Mouse (Mus musculus) urinary bladder, postnatal 36 days (tissue): ENCODE measurements around the gene Akap10.
"Not testable (repeated sequence)": the region's sequence is repeated elsewhere in the genome, so short reads cannot be mapped to it uniquely, and the experiment has no call there.

ENCODE experiments used
- DNase-seq, 2 experiments: peaks; one replicate each; pipeline ENCODE4 v3.0.0; 2022; ENCODE audit warnings: low spot score in 2 of 2, mixed read lengths in 1 of 2

Gene Akap10

DNA sequence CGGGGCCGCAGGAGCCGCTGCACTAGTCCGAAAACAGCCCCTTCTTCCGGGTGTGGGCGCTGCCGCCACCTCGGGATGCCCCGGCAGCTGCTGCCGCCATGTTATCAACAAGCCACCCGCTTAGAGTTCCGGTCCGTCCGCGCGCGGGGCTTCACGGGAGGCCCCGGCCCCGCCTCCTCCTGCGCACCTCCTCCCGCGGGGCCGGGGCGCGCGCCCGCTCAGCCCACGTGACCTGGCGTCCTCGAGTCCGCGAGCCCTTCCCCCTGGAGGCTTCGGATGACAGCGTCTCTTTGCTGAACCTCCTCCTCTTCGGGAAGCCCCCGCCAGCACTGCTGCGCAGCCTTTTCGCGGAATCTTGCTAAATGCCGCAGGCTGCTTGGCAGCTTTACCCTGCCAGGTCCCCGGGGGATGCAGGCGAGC is at the start of gene Akap10:
Gene Akap10, minus strand, starts transcription at position 155 of the 420 bp plus-strand sequence.
- peak; percentile 87 to 94 for DNase-seq

DNA sequence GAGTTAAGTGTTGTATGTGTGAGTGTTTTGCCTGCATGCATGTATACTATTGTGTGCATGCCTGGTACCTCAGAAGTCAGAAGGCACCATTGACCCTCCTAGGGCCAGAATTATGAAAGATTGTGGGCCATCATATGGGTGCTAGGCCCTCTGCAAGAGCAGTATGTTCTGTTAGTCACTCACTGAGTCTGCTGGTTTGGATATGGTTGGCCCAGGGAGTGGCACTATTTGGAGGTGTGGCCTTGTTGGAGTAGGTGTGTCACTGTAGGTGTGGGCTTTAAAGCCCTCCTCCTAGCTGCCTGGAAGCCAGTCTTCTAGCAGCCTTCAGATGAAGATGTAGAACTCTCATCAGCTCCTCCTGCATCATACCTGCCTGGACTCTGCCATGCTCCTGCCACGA is 45.7 kb upstream of the Akap10 start:
- DNase-seq = no peak

DNA sequence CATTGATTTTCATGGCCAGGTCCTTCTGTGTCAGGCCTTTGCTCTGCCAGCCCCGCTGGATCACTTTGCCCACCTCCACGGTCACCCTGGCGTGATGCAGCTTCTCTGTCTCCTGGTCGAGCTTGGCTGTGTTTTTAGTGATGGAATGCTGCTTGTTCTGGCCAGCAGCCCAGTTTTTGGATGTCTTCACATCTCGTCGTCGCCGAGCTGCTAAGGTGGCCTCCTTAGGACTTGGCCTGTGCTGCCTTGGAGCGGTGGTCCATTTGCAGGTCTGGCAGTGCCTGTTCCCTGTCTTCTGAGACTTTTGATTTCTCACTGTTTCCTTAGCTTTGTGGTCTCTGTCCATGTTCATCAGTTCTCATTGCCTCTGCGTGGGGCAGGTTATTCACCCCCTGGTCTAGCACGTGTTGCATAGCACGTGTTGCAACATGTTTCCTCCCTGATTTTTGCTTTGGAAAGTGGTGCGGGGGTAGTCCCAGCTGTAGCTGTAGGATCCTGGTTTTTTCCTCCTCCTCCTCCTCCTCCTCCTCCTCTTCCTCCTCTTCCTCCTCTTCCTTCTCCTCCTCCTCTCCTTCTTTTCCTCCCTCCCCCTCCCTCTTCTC is 44.2 kb upstream of the Akap10 start:
- DNase-seq = no peak

DNA sequence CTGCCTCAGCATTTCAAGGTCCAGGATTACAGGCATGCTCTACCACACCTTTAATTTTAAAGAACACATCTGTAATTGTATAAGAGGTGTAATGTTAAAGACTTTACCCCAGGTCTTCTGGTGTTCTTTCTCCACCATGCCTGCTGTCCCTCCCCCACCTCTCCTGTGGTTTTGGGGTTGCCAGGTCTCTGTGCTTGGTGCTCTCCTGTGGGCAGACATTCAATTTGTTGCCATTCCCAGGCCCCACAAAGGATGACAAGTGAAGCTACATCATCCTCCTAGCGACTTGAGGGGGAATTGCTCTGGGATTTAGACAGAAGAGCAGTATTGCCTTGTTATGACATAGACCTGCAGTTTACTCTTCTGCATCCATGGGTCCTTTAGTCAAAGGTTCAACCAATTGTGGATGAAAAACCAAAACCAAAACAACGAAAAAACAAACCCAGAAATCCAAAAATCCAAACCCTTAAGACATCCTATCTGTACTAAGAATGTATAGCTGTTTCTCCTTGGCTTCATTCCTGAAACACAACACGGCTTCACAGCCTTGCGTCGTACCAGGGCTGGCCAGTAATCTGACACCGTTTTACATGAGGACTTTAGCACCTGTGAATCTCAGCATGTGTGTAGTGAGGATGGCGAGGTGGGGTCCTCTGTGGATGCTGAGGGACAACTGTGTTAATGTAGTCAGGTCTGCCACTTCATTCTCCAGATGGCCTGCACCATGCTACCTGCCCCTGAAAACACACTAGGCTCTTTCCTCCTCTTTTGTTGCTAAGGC is 41.6 kb upstream of the Akap10 start:
- DNase-seq = no peak

DNA sequence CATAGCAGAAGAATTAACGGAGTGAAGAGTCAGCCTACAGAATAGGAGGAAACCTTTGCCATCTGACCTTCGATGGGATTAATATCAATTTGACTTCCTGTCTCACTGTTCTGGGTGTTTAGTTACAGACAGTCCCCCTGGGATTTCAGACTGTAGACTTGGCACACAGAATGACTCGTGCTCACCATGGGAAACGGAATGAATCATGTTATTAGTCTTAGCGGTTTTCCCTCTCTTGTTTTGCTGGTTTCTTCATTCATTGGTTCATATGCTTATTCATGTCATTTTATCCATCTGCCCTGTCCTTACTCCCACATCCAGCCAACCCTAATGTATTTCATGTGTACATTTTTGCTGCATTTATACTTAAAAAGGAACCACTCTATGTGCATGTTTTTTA is 40.8 kb upstream of the Akap10 start:
- DNase-seq = no peak

DNA sequence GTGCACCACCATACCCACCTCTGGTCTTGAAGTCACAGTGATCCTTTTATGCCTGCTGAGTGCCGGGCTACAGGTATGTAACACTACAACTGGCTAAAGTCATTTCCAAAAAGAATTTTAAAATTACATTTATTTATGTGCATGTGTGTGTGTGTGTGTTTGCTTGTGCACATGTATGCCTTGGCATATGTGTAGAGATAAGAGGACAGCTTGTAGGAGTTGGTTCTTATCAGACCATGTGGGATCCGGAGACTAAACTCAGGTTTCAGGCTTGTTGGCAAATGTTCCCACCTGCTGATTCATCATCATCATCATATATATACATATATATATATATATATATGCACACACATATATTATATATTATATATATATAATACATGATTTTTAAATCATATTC is 38.8 kb upstream of the Akap10 start:
- DNase-seq = no peak

DNA sequence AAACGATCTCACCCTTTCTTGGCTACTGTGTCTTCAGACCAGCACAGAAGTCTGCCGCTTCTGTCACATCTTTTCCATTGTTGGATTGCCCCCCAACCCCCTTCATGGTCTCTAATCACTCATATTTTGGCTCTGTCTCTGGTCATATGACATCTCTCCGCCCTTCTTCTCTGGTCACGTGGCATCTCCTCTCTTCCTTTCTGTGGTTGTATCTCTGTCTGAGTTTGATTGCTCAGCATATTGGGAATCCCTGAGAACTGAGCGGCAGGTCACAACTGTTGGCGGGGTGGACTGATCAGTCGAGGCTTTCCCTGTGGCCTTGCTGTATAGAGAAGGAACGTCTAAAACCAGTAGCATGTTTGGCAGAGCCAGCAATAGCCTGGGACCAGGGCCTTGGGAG is 37.0 kb upstream of the Akap10 start:
- DNase-seq = no peak

DNA sequence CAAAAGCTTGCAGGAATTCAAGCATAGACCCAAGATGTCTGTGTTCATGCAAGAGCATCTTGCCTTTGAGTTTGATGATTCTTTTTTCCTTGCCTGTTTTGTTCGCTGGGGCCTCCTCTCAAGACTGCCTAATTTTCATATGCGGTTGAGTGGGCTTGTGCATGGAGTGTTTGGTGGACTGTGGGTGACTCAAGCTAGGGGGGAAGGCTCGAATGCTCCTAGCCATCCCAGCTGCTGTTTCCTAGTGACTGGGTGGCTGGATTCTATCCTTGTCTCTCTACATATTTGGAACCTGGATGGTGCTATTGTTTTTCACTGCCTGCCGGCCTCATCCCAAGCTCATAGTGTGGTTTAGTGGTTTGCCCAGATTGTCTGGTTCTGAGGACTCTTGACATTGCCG is 34.6 kb upstream of the Akap10 start:
- no peak for DNase-seq

DNA sequence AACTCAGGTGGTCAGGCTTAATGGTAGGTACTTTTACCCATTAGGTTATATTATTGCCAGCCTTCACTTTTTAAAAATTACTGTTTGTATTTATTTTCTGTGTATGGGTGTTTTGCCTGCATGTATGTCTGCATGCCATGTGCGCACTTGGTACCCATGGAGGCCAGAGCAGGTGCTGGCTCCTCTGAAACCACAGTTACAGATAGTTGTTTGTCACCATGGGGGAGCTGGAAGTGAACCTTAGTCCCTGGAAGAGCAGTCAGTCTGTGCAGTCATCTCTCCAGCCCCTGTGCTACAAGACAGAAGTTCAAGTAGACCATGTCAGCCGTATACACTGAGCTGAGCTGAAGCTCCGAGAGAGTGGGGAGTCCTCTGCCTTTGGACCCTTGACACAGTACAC is 33.1 kb upstream of the Akap10 start:
- no peak for DNase-seq

DNA sequence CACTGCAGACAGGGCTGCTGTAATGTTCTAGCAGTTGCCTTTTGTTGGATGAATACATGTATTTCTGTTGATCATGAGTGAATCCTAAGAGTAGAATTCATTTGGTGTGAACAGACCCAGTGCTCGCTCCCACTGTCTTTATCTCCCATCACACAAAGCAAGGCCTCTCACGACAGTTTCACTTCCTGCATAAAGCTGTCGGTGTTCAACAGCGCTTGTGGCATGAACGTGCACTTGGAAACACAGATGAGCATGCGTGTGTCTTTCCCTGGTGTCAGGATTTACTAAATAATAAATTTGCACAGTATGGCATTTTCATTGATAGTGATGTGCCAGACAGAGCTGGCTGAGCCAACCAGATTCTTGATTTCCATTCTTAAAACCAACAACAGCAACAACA is 32.6 kb upstream of the Akap10 start:
- DNase-seq = no peak

DNA sequence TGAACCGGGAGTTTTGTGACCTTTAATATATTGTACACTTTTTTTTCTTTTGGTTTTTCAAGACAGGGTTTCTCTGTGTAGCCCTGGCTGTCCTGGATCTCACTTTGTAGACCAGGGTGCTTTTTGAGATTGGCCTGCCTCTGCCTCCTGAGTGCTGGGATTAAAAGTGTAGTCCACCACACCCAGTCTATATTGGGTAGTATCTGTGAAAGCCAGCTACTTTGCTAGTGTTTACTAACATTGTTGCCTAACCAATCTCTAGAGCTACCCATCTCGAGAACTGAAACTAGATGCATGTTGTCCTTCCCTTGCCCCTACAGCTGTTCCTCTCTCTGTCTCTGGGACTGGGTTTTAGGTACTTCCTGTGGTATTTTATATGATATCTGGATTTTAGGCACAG is 30.0 kb upstream of the Akap10 start:
- DNase-seq = no peak

DNA sequence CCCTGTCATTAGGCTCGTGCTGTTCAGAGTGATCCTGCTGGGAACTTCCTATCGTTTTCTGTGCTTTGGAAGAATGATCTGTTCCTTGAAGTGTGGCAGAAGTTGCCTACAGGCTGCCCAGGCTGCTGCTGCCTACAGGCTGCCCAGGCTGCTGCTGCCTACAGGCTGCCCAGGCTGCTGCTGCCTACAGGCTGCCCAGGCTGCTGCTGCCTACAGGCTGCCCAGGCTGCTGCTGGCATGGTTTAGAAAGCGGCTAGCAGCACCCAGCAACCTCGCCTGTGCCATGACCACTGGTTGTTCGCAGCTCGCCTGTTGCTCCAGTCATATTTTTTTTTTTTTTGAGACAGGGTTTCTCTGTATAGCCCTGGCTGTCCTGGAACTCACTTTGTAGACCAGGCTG is 28.7 kb upstream of the Akap10 start:
- DNase-seq = not testable (repeated sequence)

DNA sequence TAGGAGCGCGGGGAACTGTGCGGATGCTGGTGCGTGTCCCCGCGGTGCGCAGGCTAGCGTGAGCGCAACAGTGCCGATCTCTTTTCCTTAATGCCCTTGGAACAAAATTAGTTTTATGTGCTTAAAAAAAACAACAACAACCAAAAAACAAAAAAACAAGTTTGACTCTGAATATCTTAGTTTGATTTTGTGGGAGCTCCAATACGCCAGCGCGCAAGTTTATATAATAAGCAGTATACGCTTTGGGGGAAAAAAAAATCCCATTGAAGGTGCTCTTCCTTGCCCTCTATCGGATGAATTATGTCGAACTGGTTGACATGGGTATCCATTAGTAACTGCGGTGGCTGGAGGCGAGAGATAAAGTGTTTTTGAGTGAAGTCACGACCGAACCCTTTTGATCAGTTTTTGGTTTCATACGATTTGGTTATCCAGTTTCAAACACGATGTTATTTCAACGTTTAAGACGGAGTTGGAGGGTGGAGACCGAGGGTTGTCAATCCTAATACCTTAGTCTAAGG is 27.3 kb upstream of the Akap10 start:
- no peak for DNase-seq

DNA sequence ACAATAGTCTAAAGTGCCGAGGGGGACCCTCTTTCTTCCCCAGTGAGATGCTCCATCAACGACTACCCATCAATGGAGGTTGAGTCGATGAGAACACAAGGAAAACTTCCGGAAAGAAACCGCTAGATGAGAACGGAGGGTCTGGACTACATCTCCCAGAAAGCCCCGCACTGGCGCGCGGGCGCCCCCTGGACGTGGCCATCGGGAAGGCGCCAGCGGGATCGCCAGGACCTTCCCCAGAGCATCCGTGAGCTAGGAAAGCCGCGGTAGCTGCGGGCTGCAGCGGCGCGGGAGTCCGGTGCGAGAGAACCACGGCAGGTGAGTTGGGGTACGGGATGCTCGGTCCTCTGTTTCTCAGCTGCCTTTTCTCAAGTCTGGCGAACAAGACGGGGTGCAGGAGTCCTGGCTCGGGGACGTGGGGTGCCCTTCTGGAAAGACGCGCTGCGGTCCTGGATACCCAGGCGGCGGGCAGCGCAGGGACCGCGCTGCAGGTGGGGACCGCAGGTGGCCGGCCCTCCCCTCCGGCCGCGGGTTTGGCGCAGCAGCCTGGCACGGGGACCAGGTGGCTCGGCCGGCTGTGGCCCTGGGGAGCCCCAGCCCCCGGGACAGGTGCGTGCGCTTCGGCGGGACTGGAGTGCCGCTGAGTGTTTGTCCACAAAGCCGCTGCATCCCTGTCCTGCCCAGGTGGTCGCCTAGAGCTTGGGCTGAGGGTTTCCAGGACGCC is 26.7 kb upstream of the Akap10 start, which contains the start of gene Specc1:
Gene Specc1, plus strand, starts transcription at position 192 of the 724 bp plus-strand sequence.
- DNase-seq = peak; percentile 86 to 87

DNA sequence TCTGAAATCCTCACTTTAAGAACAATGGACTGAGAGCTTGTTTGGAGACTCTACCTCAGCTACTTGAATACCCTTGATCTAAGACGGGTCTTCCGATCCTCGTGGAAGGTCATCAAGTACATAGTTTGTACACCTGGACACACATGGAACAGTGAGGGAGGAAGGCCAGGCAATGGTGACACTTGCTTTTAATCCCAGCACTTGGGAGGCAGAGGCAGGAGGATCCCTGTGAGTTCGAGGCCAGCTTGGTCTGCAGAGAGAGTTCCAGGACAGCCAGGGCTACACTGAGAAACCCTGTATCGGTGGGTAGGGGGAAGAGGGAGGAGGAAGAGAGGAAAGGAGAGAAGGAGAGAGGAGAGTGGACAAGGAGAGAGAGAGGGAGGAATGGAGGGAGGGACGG is 25.9 kb upstream of the Akap10 start:
- no peak for DNase-seq

DNA sequence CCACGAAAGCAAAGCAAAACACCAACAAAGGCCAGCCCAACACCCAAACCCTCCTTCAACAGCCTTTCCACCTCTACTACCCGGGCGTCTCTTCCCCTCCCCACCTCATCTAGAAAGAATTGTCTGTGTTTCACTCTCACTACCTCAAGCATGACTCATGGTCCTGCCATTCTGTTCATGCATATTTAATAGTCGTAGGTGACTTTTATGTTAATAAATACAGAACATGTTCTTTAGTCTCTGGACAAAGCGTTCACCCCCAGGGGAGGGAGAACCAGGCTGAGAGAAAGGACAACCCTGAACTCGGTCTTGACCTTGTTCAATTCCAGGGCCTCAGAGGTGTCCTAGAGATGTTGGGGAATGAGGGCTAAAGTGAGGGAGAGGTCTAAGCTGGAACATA is 25.1 kb upstream of the Akap10 start:
- DNase-seq = no peak

DNA sequence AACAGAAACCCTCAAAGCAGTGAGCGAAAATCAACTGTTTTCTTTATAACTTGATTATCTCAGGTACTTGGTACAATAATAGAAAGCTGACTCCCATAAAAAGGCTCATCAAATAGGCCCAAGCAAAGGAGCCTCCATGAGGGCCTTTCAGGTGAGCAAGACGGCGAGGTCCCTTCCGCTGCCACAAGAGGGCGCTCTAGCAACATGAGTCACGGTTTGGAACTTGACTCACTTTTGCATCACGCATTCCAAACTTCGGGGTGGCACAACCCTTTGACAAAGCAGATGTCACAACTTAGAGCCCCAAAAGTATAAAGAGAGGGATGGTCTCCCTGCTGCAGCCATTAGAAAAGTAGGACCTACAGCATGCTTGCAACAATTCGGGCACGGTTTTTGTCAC is 20.6 kb upstream of the Akap10 start:
- peak; percentile 74 to 79 for DNase-seq

DNA sequence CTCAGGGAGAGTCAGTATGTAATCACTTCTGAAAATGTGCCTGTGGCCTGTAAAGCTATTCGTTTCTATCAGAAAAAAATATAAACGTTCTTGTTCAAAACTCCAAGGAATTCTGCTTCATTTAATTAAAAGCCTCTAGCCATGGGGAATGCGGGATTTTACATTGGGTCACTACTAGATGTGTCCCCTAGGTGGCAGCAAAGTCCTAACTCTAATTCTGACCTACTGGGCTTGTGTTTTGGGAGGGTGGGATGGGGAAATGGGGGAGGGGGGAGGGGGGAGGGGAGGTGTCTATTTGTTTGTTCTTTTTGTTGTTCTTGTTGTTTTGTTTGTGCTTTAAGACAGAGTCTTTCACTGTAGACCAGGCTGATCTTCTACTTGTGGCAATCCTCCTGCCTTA is 19.3 kb upstream of the Akap10 start:
- DNase-seq = peak in 1 of 2 experiments; percentile 20

DNA sequence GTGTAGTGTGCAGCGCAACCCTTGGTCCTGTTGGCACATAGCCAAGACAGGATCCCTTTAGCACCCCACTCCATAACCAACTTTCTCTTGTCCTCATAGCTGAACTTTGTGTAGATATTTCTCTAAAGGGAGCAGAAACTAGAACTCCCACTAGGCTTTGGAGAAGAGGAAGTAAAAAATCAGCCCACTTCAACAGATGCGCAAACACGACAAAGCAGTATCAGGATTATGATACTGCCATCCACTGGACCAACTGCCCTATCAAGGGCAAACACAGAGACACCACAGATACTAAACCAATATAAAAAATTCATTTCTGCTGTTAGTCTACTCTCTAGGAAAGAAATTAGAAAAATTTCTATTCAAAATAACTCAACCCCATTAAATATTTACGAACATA is 16.6 kb upstream of the Akap10 start:
- no peak for DNase-seq

DNA sequence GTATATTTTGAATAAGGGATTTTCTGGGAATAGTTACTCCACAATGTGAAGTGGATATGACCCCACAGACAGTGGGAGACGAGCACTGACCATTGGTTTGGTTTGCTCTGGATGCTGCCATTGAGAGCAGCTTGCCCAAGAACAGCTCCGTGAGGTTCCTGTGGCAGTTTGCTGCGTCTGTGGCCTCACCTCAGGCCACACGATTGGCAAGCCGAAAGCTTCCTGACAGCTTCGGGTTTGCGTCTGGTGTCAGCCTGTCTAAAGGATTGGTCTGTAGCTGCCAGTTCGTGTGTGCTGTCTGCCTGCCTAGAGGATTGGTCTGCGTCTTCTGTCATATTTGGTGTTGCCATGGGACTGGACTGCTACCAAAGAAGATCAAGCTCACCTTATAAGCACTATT is 14.4 kb upstream of the Akap10 start:
- no peak for DNase-seq

DNA sequence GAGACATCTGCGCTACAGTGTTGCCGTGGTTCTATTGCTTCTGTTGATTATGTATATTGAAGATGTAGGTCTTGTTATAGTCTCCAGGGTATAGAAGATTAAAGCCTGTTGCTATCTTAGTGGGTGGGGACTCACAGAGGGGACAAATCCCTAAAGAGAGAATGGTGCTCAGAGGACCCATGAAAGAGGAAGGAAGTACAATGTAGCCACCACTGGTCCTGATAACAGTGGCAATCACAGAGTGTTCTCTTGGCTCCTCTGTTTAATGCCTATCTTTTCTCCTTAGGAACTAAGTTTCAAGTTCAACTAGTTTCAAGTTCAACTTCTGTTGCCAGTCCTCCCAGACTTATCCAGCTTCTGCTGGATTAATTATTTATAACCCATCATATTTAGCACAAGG is 12.9 kb upstream of the Akap10 start:
- no peak for DNase-seq

DNA sequence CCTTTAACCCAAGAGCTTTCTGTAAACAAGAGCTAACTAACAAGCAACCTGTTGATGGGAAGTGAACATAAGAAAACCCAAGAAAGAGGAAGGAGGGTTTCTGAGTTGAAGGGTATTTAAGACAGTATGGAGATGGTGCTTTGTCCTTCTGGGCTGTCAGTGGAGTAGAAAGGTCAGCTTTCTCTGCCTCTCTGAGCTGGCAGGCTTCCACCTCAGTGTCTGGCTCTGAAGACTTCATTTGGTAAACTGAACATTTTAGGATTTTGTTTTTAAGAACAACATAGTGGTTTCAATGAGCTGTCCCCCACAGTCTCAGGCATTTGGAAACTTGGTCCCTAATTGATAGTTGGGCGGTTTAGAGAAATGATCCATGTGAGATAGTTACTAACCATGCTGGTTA is 7.7 kb upstream of the Akap10 start:
- DNase-seq = no peak
